Mouse (Mus musculus) ovary, postnatal 10 days (tissue): ENCODE measurements around the gene Pdcd1lg2.
"Not testable (repeated sequence)": the region's sequence is repeated elsewhere in the genome, so short reads cannot be mapped to it uniquely, and the experiment has no call there.

Experiments used
- DNase-seq: peaks from one replicate; pipeline ENCODE4 v3.0.0; 2022; ENCODE audit warnings: low spot score

The Pdcd1lg2 gene

DNA sequence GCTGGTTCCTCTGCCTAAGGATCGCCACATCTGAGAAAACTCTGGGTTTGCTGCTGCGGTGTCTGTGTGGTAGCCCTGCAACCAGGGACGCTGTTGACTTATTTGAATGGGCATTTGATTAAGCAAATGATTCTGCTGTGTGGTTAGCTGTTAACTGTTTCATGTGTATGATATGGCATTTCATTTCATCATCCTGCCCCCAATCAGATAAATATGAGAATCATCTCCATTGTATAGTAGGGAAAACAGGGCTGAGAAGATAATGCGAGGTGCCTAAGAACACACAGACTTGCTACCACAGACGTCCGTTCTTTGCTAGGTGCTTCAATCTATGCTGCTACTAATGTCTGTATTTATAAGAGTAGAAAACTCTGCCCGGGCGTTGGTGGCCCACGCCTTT lies 26.3 kb upstream of the Pdcd1lg2 start:
- no peak for DNase-seq

DNA sequence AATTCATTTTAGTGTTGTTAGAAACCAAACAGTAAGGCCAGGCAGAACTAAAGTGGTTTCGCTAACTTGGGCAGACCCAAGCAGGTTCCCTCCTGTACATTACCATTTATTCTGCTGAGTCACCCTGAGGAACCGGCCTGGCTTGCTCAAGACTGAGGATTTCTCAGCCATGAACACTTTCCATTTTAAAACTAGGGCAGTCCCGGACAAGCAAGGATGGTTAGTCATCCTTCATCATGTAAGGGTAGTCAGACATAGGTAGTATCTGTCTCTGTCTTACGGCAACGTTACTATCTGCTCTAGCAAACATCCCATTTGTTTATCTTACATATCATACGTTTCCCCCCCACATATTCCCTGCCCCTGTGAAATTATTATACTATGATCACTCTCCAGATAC lies 25.7 kb upstream of the Pdcd1lg2 start:
- no peak for DNase-seq

DNA sequence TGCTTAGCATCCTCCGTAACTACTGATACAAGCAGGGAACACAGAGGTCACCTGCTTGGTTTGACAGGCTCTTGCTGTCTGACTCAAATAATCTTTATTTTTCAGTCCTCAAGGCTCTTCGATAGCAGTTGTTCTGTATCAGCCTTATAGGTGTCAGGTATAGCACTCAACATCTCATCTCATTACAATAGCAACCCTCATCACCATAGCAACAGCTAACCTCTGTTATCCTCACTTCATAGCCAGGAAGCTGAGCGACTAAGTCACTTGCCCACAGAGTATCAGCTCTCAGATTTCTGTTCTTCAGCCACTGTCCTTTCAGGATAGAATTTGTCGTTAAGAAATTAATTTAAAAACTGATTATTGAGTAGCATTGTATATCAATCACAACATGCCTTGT lies 24.9 kb upstream of the Pdcd1lg2 start:
- no peak for DNase-seq

DNA sequence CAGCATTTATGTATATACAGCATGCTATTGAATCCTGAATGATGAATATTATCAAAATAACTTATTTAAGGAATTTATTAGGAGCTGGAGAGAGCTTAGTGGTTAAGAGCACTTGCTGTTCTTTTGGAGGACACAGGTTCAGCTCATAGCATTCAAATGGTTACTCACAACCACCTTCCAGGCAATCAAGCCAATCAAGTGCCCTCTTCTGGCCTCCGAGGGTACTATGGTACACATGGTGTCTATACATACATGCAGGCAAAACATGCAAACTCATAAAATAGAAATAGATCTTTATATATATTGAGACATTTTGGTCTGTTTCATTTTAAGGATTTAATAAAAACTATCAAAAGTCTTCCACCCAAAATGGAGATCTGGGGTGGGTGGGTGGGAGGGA lies 21.9 kb upstream of the Pdcd1lg2 start:
- no peak for DNase-seq

DNA sequence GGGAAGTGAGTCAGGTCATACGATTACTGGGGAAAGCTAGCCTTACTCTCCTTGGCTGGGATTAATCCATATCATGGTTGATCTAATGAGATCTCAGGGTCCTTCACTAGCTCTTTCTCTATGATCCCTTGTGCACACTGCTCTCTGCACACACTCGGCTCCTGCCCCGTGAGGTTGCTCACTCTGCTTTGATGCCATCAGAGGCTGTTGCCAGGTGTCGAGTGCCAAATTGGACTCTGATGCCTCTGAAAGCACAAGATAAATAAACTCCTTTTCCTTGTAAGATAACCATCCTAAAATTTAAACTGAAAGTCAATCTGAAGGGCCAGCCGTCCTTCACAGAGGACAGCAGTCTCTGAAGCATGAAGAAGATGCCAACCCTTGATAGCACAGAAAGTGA lies 20.2 kb upstream of the Pdcd1lg2 start:
- no peak for DNase-seq

DNA sequence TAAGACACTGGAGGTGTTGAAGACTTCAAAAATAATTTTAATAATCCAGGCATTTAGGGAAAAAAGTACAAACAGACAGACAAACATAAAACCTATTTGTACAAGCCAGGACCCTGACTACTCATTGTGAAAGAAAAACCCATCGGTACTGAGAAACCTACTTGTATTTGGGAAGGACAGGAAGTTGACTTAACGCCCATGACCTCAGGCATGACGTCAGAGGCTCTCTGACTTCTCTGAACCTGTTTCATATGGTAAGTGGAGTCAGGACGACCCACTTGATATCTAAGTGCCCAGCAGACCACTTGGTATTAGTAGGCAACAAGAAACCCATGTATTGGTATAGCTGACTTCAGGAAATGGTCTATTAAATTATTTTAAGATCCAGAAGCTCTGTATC lies 19.4 kb upstream of the Pdcd1lg2 start:
- no peak for DNase-seq

DNA sequence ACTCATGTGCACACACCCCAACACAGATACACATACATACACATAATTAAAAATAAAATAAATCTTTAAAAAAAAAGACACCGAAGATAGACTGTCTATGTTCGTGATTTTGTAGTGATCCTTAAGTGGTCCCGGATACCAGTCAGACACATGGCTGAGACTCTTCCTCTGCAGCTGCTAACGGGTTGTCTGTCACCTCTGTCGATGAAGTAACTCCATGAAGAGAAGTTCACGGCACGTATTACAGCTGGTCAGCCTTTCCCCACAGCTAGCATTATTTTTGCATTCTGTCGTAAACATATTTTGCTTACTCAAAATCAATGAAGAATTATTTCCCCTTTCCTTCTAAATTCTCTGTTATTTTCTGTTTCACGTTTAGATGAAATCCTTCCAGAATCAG lies 17.4 kb upstream of the Pdcd1lg2 start:
- no peak for DNase-seq

DNA sequence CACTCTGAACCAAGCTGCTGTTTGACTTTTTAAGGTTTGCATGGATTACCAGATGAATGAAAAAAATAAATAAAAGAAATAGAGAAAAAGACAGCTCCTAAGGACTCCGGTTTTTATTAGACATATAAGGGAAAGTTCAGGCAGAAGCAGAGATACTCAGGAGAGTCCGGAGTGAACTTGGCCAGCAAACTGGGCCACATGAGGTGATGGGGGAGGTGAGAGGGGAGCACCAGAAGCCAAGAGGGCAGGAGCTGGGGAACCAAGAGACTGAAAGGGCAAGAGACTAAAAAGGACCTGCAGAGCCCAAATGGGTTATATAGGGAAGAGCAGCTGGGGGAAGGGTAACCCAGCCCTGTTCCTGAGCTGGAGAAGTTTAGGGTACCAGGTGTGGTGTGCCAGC lies 16.0 kb upstream of the Pdcd1lg2 start:
- DNase-seq = no peak

DNA sequence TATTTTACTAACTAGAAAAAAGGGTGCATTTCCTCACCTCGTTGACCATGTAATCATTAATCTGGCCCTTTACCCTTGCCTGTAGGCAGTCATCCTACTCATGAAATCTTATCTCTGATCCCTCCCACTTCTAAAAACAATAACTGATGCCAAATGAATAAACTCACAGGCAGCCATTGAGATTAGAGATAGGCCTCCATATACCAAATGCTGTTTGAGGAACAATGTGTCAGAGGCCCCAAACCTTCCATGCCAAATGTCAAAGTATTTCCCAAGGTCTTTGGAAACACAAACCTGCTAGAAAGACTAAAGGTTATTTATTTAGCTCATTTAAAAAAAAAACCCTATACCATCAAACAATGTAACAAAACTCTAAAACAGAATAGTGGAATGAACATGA lies 14.4 kb upstream of the Pdcd1lg2 start:
- no peak for DNase-seq

DNA sequence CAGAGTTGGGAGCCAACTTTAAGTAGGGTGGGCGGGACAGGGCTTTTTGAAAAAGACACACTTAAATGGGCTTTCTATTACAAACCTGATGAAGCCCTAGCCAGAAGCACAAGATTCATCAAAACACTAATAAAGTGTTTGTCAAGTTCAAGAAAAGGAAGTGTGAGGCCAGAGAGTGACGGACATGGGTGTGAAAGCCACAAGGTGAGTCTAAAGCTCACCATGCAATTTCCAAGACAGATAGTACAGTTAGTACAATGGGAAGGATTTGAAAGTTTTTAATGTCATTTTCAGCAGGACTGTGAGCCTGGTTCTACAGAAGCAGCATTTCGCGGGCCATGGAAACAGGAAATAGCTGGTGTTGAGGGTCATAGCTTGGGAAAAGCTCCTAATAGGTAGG lies 10.9 kb upstream of the Pdcd1lg2 start:
- no peak for DNase-seq

DNA sequence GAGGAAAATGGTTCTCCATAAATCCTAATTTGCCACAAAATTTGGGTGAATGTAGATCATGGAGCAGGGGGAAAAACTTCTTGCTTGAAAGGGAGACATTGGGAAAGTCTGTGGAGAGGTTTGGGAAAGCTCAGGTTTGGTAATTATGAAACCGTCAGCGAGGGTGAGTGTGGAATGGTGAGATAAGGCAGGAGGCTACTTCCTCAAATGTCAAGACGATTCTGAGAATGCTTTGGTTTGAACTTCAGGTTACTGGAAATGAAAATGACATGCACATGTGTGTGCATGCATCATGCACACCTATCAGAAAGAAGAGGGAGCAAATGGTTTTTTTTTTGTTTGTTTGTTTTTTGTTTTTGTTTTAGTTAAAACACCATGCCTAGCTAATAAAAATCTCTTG lies 10.3 kb upstream of the Pdcd1lg2 start:
- no peak for DNase-seq

DNA sequence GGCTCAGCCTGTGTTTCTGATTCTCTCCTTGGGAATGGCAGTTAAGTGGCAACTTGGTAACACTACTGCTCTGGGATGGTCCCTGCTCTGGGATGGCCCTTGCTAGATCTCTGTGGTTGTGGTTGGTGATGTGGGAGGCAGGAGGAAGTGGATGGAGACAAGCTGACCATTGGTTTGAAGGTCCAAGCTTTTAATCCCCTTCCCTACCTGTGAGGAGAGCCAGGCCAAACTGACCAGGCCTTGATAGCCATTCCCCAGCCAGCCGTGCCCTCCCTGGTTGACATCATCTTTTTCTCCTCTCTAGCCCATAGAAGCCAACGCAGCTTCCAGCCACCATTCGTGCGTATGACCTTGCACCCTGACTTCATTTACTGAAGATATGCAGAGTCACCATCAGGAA lies 8.1 kb upstream of the Pdcd1lg2 start:
- no peak for DNase-seq

DNA sequence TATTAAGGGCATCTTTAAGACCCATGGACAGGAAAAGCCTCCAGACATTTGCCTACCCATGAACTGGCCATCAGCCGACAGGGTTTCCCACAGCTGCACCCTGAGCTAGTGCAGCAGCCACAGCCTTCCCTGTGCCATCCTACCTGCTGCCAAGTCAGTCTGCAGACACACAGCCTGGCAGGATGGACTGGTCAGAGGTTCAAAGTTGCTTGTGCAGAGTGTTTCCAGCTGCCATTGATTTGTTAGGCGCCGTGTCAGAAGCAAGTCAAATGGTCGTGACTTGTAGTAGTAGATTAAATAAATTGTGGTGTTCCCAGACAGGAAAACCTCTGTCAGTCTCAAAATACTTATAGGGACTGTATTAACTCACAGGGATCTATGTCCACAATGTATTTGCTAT lies 7.5 kb upstream of the Pdcd1lg2 start:
- no peak for DNase-seq

DNA sequence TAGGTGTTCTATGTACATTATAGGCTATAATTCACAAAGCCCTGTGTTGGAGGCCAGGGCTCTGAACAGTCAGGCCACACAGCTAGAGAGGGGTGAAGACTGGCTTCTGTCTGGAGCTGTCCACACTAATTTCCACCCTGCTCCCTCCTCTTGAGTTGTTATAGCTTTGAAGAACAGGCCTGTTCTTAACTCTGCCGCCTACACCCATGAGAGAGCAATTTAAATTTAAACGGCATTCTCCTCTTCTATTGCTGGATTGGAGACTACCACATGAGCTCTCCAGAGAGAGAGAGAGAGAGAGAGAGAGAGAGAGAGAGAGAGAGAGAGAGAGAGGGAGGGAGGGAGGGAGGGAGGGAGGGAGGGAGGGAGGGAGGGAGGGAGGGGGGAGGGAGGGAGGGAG lies 5.3 kb upstream of the Pdcd1lg2 start:
- no peak for DNase-seq

DNA sequence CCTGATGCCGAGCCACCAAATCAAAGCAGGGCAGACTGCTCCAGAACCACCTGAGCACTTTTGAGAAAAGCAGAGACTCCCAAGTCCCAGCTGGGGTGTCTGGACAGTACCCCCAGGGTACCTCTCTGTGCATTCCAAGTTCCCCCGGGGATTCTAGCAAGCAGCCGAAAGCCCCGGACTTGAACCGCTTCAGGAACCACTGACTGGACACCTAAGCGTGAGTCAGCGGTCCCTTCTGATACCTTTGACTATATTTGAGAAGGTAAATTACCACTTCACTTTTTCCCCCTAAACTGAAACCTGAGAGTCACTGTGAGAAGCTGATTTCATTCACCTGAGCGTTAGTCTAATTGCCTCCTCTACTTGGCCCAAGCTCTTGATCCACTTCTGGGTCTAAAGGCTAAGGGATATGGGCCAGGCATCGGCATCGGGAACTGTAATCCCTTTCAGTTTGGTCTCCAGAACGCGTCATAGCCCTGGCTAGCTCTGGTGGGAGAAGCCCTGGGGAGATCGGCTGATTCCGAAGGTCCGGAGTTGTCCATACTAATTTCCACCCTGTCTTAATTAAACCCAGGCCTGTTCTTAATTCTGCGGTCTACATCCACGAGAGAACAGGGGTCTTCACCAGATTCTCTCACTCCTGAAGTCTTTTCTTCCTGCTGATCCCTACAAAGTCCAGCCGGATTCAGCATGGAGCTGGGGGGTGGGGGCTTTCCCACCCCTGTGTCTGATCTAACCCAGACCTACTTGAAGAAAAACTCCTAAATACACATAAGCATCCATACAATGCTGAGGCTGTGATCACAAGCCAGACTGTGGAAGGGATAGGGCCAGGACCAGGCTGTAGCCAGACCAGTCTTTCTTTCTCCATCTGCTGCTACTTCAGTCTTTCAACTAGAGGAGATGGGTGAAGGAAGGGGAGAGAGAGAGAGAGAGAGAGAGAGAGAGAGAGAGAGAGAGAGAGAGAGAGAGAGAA lies 4.4 kb upstream of the Pdcd1lg2 start:
- no peak for DNase-seq

DNA sequence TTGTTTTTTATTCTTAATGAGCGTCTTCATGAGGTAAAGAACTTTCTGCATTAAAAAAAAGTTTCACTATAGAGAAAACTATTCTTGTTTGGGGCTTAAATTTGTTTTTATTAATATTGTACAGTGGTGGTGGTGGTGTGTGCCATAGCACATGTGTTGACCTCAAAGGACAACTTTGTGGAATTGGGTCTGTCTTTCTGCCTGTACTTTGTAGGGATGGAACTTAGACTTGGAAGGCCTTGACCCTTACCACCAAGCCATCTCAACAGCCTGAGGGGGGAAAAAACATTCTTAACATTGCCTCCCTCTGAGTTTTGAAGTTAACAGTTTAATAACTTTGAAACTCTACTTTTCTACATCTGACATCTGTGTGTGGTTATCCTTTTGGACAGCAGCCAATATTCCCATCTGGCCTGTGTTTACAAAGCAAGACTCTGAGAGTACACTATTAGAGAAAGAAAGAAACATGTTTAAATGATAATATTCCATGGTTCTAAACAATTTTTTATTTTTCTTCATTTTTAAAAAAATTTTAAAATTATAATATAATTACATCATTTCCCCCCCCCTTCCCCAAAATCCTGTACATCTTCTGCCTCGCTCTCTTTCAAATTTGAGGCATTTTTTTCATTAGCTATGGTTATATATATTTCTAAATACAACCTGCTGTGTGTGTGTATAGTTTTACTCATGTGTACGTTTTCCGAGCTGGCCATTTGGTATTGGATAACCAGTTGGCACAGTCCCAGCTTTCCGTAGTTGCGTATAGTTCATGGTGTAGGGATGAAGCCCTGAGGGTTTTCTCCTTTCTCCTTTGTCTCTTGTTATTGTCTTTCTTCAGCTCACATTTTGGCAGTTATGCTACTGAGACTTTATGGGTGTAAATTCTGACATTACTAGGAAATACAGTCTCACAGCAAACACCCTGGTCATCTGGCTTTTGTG lies 2.0 kb downstream of the Pdcd1lg2 start:
- DNase-seq = no peak

DNA sequence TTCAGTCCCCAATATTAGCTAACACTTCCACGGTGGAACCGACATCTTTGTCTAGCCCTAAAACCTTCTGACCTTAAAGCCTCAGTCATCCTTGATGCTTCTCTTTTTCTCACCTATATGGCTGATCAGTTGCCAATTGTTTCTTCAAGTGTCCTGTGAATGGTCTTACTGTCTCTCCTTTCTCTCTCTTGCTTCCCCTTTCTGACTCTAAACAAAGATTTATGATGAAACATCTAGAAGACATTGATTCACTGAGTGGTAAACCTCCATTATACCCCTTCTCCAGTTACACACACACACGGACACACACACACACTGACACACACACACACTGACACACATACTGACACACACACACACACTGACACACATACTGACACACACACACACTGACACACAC lies 3.8 kb downstream of the Pdcd1lg2 start:
- no peak for DNase-seq

DNA sequence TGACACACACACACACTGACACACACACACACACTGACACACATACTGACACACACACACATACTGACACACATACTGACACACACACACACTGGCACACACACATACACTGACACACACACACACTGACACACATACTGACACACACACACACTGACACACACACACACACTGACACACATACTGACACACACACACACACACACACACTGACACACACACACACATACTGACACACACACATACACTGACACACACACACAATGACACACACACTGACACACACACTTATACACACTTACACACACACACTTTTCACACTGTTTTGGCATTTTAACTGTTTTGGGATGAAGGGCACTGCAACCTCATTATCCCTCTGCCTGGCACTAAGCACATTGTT lies 4.2 kb downstream of the Pdcd1lg2 start:
- not testable (repeated sequence) for DNase-seq

DNA sequence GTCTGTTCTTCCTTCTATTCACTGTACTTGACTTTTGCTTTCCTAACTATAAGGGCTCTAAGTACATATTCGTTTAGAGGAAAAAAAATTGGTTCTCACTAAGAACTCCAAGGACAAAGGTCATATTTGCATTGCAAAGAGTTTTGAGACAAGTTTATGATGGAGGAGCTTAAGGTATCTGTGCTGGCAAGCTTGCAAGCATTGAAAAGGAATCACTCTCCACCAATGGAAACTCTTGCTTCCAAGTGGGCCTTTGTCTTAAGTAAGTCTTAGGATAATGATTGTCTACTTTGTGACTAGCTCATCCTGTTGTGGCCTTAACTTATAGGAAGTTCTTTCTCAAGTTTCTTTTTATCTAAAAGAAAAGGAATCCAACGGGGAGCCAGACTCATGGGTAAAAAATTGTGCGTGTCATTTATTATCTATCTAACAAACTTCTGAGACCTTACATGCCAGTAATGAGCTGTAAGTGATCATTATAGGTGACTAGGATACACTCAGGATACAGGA lies 5.7 kb downstream of the Pdcd1lg2 start:
- no peak for DNase-seq

DNA sequence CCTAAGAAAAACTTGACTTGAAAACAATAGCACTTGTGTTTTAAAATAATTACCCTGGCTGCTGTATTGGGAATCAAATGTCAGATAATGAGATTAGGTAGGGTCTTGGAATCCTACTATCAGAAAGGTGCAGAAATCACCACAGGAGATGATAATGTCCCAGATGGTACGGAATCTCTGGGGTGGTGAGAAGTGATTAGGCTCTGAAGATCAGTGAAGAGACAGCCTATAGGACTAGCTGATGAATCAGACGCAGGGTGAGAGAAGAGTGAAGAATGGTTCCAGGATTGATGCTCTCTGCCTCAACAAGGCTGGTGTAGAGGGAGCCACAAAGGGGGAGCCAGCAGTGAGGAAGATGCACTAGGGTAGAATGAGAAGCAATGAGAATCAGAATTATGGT lies 6.5 kb downstream of the Pdcd1lg2 start:
- no peak for DNase-seq

DNA sequence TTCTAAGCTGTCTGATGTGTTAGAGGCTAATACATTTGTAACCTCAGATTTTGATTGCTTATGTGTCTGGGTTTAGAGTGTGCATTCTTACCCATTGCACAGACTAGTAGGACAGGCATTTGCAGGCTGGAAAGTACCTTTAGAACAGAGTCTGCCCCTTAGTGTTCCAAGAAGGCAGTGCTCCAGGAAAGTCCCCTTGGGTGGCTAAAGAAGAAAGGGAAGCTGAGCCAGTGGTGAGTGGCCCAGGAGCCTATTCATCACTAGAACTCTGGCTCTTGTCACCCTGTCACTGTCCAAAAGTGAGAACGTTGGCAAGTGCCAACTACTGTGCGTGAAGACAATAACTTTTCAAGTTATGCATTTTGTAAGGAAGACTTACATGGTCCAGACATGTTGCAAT lies 7.2 kb downstream of the Pdcd1lg2 start:
- DNase-seq = no peak

DNA sequence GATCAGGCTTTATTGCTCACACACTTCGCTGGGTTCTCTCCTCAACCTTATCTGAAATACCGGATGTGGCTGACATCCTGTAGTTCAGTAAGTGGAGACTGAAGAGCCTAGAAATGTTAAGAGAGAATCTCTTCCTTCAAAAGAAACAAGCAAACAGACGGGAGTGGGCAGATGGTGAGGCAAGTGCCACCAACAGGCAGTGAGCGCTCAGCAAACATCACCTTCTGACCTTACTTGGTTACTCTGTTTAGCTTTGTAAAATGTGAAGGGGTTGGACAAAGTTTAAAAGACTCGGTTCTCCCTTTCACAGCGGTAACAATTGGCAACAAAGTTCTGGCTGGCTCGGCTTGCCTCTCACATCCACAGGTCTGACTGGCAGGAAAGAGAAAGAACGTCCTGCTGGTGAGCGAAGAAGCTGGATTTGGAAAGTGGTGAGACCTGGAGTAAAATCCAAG lies 8.0 kb downstream of the Pdcd1lg2 start:
- DNase-seq = no peak

DNA sequence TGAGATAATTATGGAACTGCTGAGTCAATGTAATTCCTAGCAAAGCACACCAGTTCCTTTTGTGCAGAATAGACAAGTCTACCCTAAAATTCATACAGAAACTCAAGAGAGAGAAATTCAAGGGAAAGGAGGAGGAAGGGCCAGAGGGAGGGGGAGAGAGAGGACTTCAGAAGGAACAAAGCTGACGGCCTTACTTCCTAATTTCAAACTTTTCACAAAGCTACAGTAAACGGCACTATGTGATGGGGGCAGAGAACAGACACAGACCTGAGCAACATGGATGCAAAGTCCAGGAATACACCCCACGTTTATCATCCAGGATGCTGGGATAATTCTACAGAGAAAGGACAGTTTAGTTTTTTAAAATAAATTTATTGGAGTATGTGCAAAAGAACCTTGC lies 8.8 kb downstream of the Pdcd1lg2 start:
- no peak for DNase-seq
